ENCODE assay signal across 19 mouse cellular contexts in genomic region chr3:95842503-95843214, GRCm38 (mm10). TPM values are rescaled to one million over a fixed set of nuclear protein-coding genes. Genes with fewer than 3 reads are reported as not detected.
DNase-seq lines count a peak whose midpoint lies in the region; ATAC-seq and TF ChIP-seq lines count a peak whose summit lies in the region.
"Had no signal": no experiment of that assay in that cellular context is flagged by ENCODE, and none has a peak within 500 bp of the region (broad histone marks: within the 10 kb centered on the region; RNA-seq: fewer than 3 reads in every experiment).

No protein-coding gene starts in this region.

- no peaks in the 10 kb centered on the region for H3K27me3 ChIP-seq in kidney, postnatal 0 days (ENCODE audit: insufficient read depth, low read length)
- H3K27me3 ChIP-seq in kidney, embryonic 14.5 days (ENCODE audit: control insufficient read depth, insufficient read depth, low read length) = no peaks in the 10 kb centered on the region
- no peaks in the 10 kb centered on the region for H3K27me3 ChIP-seq in Patski
- H3K27me3 ChIP-seq in neural tube, embryonic 15.5 days (replicated peaks) = no peaks in the 10 kb centered on the region
- H3K27me3 ChIP-seq: embryonic facial prominence, embryonic 13.5 days; midbrain, embryonic 12.5 days had no signal

- CTCF ChIA-PET in Patski (lab: Charles Lee) = interaction anchor here (0.6 to 3.6 kb wide), 7 partner anchors 10 to 820 kb away, joined by 3 to 11 read pairs (median 3); no protein-coding TSS in a partner anchor

- no peaks in the 10 kb centered on the region for H3K4me1 ChIP-seq in kidney, postnatal 0 days (replicated peaks; ENCODE audit: insufficient read depth, low read length)
- no peaks in the 10 kb centered on the region for H3K4me1 ChIP-seq in kidney, embryonic 14.5 days (ENCODE audit: control insufficient read depth, insufficient read depth, low read length)
- H3K4me1 ChIP-seq in neural tube, embryonic 15.5 days = no peaks in the 10 kb centered on the region
- H3K4me1 ChIP-seq: embryonic facial prominence, embryonic 13.5 days; forebrain, embryonic 10.5 days; hindbrain, embryonic 10.5 days; midbrain, embryonic 12.5 days had no signal

- peak; percentile 32; the same call in 1 of the 2 replicates for TF ChIP-seq CTCF in kidney, postnatal 0 days (IDR thresholded peaks at IDR 0.05; ENCODE audit: low read depth)
- TF ChIP-seq CTCF in Patski (IDR thresholded peaks at IDR 0.05) = peak; percentile 60

- POLR2A ChIA-PET in Patski (lab: Charles Lee) = interaction anchor here (0.7 kb wide), 1 partner anchor 25 kb away, joined by 6 read pairs; no protein-coding TSS in a partner anchor

- WGBS in kidney, postnatal 0 days = 92% methylated on average over 3 of the region's 3 CpGs
- 89% methylated on average over 3 of the region's 3 CpGs for WGBS in kidney, embryonic 14.5 days
- WGBS in neural tube, embryonic 15.5 days = 91% methylated on average over 3 of the region's 3 CpGs

- ATAC-seq in kidney, postnatal 0 days (replicated peaks; ENCODE audit: low FRiP score, low read depth) = no peak
- ATAC-seq in kidney, embryonic 14.5 days (ENCODE audit: low FRiP score, low TSS enrichment) = no peak
- ATAC-seq in Patski = no peak
- no peak for ATAC-seq in neural tube, embryonic 15.5 days (ENCODE audit: low FRiP score)
- ATAC-seq: activated CD4-positive, CD25-positive, alpha-beta regulatory T cell, adult 4 months had no signal

- H3K9me3 ChIP-seq in kidney, postnatal 0 days (replicated peaks; ENCODE audit: low read length) = no peaks in the 10 kb centered on the region
- no peaks in the 10 kb centered on the region for H3K9me3 ChIP-seq in kidney, embryonic 14.5 days (ENCODE audit: control insufficient read depth, low read length)
- no peaks in the 10 kb centered on the region for H3K9me3 ChIP-seq in neural tube, embryonic 15.5 days (replicated peaks)
- H3K9me3 ChIP-seq: embryonic facial prominence, embryonic 13.5 days; forebrain, embryonic 10.5 days; G1E; hindbrain, embryonic 10.5 days; midbrain, embryonic 12.5 days had no signal

- H3K36me3 ChIP-seq in kidney, postnatal 0 days (ENCODE audit: insufficient read depth, low read length) = peaks cover 63% of the 10 kb centered on the region
- peaks cover 83% of the 10 kb centered on the region for H3K36me3 ChIP-seq in kidney, embryonic 14.5 days (ENCODE audit: control insufficient read depth, insufficient read depth, low read length)
- peaks cover 82% of the 10 kb centered on the region for H3K36me3 ChIP-seq in neural tube, embryonic 15.5 days

- no peak overlapping the region for H3K4me3 ChIP-seq in kidney, postnatal 0 days (replicated peaks; ENCODE audit: low read depth, low read length)
- no peak overlapping the region for H3K4me3 ChIP-seq in kidney, embryonic 14.5 days (ENCODE audit: low read length)
- H3K4me3 ChIP-seq in neural tube, embryonic 15.5 days (replicated peaks) = no peak overlapping the region
- H3K4me3 ChIP-seq: embryonic facial prominence, embryonic 13.5 days; forebrain, embryonic 10.5 days; hindbrain, embryonic 10.5 days; midbrain, embryonic 12.5 days had no signal

- in situ Hi-C loops in Patski (cut with MboI; ENCODE audit: low pct_unique_long_range_greater_than_20kb) = no loop called here

- no peak overlapping the region for H3K9ac ChIP-seq in kidney, postnatal 0 days (ENCODE audit: low read depth, low read length)
- H3K9ac ChIP-seq in kidney, embryonic 14.5 days (ENCODE audit: low read depth, low read length) = no peak overlapping the region
- no peak overlapping the region for H3K9ac ChIP-seq in neural tube, embryonic 15.5 days (replicated peaks)
- H3K9ac ChIP-seq: embryonic facial prominence, embryonic 13.5 days; midbrain, embryonic 12.5 days had no signal

- H3K4me2 ChIP-seq in kidney, postnatal 0 days (ENCODE audit: low read length) = no peak overlapping the region
- no peak overlapping the region for H3K4me2 ChIP-seq in kidney, embryonic 14.5 days (replicated peaks; ENCODE audit: low read depth, low read length)
- no peak overlapping the region for H3K4me2 ChIP-seq in neural tube, embryonic 15.5 days
- H3K4me2 ChIP-seq: embryonic facial prominence, embryonic 13.5 days; midbrain, embryonic 12.5 days had no signal

- no peak for DNase-seq in kidney, postnatal 0 days (ENCODE audit: low spot score)
- peak; percentile 14 for DNase-seq in thymus, postnatal 25 days
- DNase-seq in thymus, postnatal 0 days (ENCODE audit: low spot score) = no peak
- no peak for DNase-seq in Patski (ENCODE audit: low read depth, low spot score)
- no peak for DNase-seq in kidney, postnatal 10 days
- DNase-seq: cerebellum, postnatal 25 days; kidney, adult 11 months; kidney, postnatal 4 days; layer of hippocampus, postnatal 36 days; lung, postnatal 4 days; right cerebral cortex, postnatal 14 days had no signal

- H3K27ac ChIP-seq in kidney, postnatal 0 days = no peak overlapping the region
- H3K27ac ChIP-seq in kidney, embryonic 14.5 days (ENCODE audit: low read depth, low read length) = no peak overlapping the region
- H3K27ac ChIP-seq in neural tube, embryonic 15.5 days (replicated peaks) = no peak overlapping the region
- H3K27ac ChIP-seq: embryonic facial prominence, embryonic 13.5 days; forebrain, embryonic 10.5 days; hindbrain, embryonic 10.5 days; midbrain, embryonic 12.5 days had no signal

RNA-seq across cellular contexts. Expression of gene Prpf3, which starts 13.0 kb away (rescaled TPM):
- polyA plus RNA-seq in kidney, postnatal 0 days (2015; fragmentation: Nextera tagmentation; extraction: Ambion mirVana) = 30.1 and 31.2 TPM in 2 replicates
- polyA plus RNA-seq in kidney, embryonic 14.5 days (2014; fragmentation: Nextera tagmentation; extraction: Ambion mirVana) = 51.2 and 60.8 TPM in 2 replicates
- 46.9 and 49.3 TPM in 2 replicates for polyA plus RNA-seq in thymus, postnatal 0 days (2015; fragmentation: Nextera tagmentation; extraction: Ambion mirVana)
- 48.9 TPM for polyA plus RNA-seq in Patski (2021)
- 32.2 and 36.3 TPM in 2 replicates for polyA plus RNA-seq in neural tube, embryonic 15.5 days (2015; fragmentation: Nextera tagmentation; extraction: Ambion mirVana)

RNA-seq across cellular contexts. Expression of gene Rprd2, which starts 24.0 kb away (rescaled TPM):
- polyA plus RNA-seq in kidney, postnatal 0 days (2015; fragmentation: Nextera tagmentation; extraction: Ambion mirVana) = 15.1 and 17.3 TPM in 2 replicates
- polyA plus RNA-seq in kidney, embryonic 14.5 days (2014; fragmentation: Nextera tagmentation; extraction: Ambion mirVana) = 20.4 and 27.2 TPM in 2 replicates
- 16.2 and 18.8 TPM in 2 replicates for polyA plus RNA-seq in thymus, postnatal 0 days (2015; fragmentation: Nextera tagmentation; extraction: Ambion mirVana)
- 35.3 TPM for polyA plus RNA-seq in Patski (2021)
- polyA plus RNA-seq in neural tube, embryonic 15.5 days (2015; fragmentation: Nextera tagmentation; extraction: Ambion mirVana) = 20.3 and 22.3 TPM in 2 replicates

RNA-seq across cellular contexts. Expression of gene Mrps21, which starts 28.7 kb away (rescaled TPM):
- polyA plus RNA-seq in kidney, postnatal 0 days (2015; fragmentation: Nextera tagmentation; extraction: Ambion mirVana) = 461 and 494 TPM in 2 replicates
- polyA plus RNA-seq in kidney, embryonic 14.5 days (2014; fragmentation: Nextera tagmentation; extraction: Ambion mirVana) = 377 and 496 TPM in 2 replicates
- 372 and 418 TPM in 2 replicates for polyA plus RNA-seq in thymus, postnatal 0 days (2015; fragmentation: Nextera tagmentation; extraction: Ambion mirVana)
- 354 TPM for polyA plus RNA-seq in Patski (2021)
- 284 and 296 TPM in 2 replicates for polyA plus RNA-seq in neural tube, embryonic 15.5 days (2015; fragmentation: Nextera tagmentation; extraction: Ambion mirVana)

RNA-seq across cellular contexts. Expression of gene Ciart, which starts 39.4 kb away (rescaled TPM):
- polyA plus RNA-seq in kidney, postnatal 0 days (2015; fragmentation: Nextera tagmentation; extraction: Ambion mirVana) = 1.1 and 1.2 TPM in 2 replicates
- polyA plus RNA-seq in kidney, embryonic 14.5 days (2014; fragmentation: Nextera tagmentation; extraction: Ambion mirVana) = 4.0 and 5.3 TPM in 2 replicates
- 2.7 and 3.2 TPM in 2 replicates for polyA plus RNA-seq in thymus, postnatal 0 days (2015; fragmentation: Nextera tagmentation; extraction: Ambion mirVana)
- polyA plus RNA-seq in Patski (2021) = 6.8 TPM
- 4.3 and 4.5 TPM in 2 replicates for polyA plus RNA-seq in neural tube, embryonic 15.5 days (2015; fragmentation: Nextera tagmentation; extraction: Ambion mirVana)

RNA-seq across cellular contexts. Expression of gene BC028528, which starts 49.1 kb away (rescaled TPM):
- polyA plus RNA-seq in kidney, postnatal 0 days (2015; fragmentation: Nextera tagmentation; extraction: Ambion mirVana) = 24.0 and 27.1 TPM in 2 replicates
- polyA plus RNA-seq in kidney, embryonic 14.5 days (2014; fragmentation: Nextera tagmentation; extraction: Ambion mirVana) = 33.6 and 35.6 TPM in 2 replicates
- polyA plus RNA-seq in thymus, postnatal 0 days (2015; fragmentation: Nextera tagmentation; extraction: Ambion mirVana) = 15.9 and 17.7 TPM in 2 replicates
- 0.67 TPM for polyA plus RNA-seq in Patski (2021)
- polyA plus RNA-seq in neural tube, embryonic 15.5 days (2015; fragmentation: Nextera tagmentation; extraction: Ambion mirVana) = 23.8 and 25.3 TPM in 2 replicates
- polyA plus RNA-seq: G1E had no signal
